Mouse (Mus musculus) hindbrain, embryonic 11.5 days (tissue): Measurements from ENCODE around the gene Rag1. TPM values are rescaled to one million over a fixed set of nuclear protein-coding genes. Genes with fewer than 3 reads are reported as not detected.

Experiments
- polyA plus RNA-seq: library from polyadenylated mRNA; unstranded; fragments of >200 nt; fragmentation: Nextera tagmentation; extraction: Ambion mirVana; gene quantifications from 2 replicates; pipeline ENCODE4 v1.2.1, GENCODE M21; 2014

Gene Rag1
- polyA plus RNA-seq, 1 experiment from 2014 or later, result 0.59 TPM

Other genes starting within 250 kb of the Rag1 start
- 0.06 and 0.49 TPM in 2 replicates for gene Rag2, start 24.8 kb downstream of the Rag1 start, polyA plus RNA-seq
- gene B230118H07Rik, start within 50 bp of the Rag1 start, polyA plus RNA-seq, result 69.9 and 72.5 TPM in 2 replicates
- 16.5 and 19.2 TPM in 2 replicates for gene Traf6, start 28.9 kb upstream of the Rag1 start, polyA plus RNA-seq
- 12.2 and 13.2 TPM in 2 replicates for gene Prr5l, start 233.5 kb upstream of the Rag1 start, polyA plus RNA-seq
- 78.2 and 79.3 TPM in 2 replicates for gene Commd9, start 236.7 kb upstream of the Rag1 start, polyA plus RNA-seq